Mouse (Mus musculus) neural tube, embryonic 10.5 days (tissue): Measurements from ENCODE around the gene Mfsd6.
A peak's percentile ranks its signal among the peaks of the same experiment; 100 is the strongest.

Experiments used
- DNase-seq: peaks from one replicate; pipeline ENCODE4 v3.0.0-alpha.2; 2017; ENCODE audit warnings: low spot score; ENCODE audit errors: extremely low spot score

The Mfsd6 gene

DNA sequence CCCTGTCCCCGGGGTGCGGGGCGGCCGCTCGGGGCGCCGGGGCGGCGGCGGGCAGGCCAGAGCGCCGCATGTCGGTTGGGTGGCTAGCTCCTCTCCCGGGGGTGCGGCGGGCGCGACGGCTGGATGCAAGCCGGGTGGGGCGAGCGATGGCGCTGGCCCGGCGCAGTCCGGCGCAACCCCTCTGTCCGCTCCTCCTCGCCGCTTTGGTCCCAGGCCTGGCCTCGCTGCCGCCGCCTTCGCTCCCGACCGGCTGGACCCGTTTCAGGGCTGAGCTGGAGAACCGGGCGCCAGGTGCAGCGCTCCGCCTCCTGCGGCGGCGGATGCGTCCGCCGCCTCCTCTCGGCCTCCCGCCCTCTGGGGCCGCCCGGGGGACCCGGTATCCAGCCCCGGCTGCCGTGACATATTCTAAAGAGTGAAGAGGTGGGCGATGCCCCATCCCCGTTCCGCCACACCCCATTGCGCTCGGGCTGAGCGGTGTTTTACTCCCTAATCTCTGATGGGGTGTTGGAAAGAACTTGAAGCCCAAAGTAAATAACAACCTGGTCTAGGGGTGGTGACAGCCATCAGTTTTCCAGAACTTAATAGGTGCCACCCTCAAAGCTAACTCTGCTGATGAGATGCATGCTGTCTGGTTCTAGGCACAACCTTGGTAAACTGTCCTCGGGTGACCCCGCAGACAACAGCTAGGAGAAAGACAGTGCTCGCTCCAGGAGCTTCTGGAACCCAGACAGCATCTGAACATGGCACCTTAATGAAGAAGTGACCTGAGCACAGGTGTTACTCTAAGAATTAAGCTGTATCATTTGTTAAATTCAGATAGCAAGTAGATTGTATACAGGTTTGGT is at the start of gene Mfsd6:
Gene Mfsd6 (minus strand): TSS at position 407 of the 845 bp plus-strand sequence.
- DNase-seq, result peak; percentile 65

DNA sequence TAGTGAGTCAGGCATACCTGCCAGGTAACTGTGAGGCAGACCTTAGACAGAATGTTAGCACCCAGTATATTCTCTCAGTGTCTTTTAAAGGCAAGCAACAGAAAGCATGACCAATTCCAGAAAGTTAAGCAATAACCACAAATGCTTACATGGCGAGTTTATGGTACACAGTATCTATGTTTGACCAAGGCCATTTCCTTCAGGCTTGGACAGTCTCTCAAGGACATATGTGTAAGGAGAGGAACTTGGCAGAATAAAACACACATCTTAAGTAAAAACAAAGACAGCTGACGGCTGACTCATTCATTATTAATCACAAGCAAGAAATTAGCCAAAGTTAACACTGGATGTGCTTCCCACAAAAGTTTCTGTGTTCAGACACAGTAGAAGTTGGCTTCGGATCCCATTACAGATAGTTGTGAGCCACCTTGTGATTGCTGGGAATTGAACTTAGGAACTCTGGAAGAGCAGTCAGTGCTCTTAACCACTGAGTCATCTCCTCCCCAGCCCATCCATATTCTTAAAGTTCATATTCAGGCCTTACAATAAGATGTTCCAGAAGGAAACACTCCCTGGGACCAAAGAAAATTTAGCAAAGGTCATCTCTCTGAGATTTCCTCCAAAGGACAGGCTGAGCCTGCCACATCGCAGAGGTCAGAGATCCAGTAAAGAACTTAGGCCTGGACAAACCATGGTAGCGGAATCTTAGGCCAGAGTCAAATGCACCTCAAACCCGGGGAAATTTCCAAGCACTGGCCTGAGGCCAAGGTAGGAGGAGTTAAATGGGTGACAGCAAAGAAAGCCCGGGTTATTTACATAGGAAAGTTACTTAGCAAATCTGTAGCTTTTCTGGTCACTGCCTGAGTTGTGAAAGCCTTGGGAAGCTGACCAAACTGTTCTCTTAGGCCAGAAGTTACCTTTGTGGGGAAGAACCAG is 38.2 kb upstream of the Mfsd6 start:
- no peak for DNase-seq

DNA sequence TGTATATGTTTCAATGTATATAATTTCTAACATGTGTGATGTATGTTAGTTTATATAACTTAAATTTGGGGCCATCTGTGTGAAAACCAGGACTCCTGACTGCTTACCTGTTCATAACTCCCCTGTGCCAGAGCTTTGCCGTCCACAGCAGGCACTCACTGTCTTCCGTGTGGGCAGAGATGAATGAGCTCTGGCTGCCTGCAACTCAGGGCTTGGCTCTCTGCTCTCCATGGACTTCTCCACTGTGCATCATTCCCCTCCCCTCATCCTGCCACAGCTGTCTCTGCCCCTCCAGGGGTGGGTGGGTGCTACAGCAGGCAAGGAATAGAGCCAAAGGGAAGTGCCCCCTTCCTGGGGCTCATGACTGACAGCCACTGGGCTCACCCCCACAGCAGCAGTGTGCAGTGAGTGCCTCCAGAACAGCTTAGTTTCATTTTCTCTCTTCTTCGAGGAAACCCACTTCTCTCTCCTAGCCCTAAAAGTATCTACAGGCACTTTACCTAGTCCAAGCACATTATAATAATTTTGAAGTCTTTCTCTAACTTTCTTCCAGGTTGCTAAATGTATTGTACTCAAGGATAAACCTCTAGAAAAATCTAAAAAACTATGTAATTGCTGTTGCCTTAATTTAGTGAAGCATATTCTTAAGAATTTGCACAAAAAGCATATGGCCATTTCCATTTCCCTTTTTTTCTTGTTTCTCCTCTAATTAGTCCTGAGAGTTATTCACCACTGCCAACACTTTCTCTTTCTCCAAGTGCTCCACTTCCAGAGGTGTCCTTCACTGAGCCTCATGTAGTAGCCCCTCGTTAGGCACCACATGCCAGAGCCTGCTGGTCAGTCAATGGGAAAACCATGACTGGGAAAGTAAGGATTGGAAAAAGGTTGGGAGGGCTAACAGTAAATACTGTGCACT is 36.9 kb upstream of the Mfsd6 start:
- no peak for DNase-seq

DNA sequence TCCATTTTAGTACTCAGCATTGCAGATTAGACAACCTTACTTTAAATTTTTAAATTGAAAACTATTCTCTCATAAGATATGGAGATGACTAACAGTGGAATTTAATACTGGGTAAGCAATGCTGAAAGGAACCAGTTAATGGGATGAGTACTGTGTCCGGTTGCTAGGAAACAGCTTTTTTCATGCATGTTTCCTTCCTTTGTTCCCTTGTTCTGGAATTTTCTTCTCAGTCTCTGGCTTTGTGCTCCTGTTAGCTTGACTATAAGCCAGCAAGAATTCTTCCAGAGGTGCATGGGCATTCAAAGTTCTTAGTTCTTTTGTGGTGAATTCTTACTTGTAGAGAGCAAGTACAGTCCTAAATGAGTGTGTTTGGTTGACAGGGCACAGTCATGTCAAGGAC is 30.9 kb upstream of the Mfsd6 start:
- no peak for DNase-seq

DNA sequence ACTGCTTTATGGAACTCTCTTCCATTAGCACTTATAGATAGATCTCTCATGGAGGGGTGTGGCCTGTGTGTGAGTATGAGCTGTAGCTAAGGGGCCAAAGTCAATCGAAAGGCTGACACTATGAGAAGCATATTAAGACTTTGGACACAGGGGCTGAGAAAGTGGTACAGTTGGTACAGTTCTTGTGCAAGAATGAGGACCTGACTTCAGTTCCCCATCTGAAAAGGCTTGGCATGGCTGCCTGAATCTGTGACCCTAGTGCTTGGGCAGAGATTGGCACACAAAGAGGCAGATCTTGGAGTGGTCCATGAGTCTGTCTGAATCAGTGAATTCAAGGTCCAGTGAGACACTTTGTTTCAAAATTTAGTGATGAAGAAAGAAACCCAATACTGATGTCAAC is 27.1 kb upstream of the Mfsd6 start:
- DNase-seq, result no peak

DNA sequence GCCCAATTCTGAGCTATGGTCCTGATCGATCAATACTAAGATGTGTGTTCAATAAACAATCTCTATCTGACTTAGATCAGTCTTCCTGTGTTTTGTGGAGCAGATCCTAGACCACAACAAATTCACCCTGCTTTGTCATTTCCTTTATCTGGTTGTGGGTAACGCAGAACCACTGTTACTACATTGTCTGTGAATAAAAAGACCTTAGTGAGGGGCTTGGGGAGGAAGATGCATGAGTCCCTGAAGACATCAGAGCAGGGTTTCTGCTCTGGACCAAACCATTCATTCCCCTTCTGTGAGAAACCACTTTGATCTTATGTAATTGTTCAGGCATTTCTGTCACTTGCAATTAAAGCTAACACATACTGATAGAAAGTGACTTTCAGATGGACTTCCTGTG is 26.6 kb upstream of the Mfsd6 start:
- no peak for DNase-seq

DNA sequence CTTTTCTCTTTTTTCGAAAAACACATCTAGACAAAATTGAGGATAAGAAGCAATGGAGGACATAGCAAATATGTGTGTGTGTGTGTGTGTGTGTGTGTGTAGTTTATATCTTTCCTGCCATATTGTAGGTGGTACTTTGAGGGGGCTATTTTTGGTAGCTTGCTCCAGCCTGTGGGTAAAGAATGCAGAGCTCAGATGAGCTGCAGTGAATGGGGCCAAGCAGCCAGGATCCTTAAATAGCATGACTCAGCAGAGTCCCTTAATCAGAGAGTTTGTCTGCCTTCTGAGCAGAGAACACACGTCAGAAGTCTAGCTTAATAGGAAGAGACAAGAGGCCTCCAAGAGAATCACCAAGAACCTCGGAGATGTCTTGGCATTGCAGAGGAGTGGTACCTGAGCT is 25.4 kb upstream of the Mfsd6 start:
- DNase-seq, result no peak

DNA sequence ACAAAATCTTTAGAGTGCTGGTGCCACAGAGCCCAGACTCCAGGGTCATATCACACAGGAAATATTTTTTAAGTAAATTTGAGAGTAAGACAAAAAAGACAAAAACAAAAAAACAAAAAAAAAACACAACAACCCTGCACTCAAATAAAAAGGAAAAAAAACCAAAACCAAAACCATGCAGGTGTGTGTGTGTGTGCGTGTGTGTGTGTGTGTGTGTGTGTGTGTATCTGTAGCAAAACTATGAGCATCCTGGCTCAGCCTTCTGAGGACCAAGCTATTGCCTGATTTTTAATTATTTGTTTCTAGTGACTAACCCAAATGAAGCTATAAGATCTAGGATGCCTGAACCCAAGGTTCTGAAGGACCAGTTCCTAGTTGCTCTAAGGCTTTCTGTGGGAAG is 24.4 kb upstream of the Mfsd6 start:
- no peak for DNase-seq

DNA sequence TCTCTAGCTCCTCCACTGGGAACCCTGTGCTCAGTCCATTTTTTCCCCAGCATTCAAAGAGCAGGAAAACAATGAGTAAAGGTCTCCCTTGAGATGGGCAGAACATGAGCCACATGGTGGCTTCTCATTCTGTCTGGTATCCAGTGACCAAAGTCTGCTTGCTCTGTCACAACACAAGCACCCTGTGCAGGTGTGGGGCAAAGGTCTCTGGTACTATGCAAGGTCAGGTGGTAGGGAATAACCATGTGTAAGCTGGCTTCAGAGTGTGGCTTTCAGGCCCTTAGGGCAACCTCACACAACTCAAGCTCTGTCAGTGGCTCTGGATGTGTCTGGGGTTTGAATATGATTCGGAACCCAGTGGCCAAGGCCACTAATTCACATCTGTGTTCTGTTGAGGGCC is 22.7 kb upstream of the Mfsd6 start:
- DNase-seq, result no peak

DNA sequence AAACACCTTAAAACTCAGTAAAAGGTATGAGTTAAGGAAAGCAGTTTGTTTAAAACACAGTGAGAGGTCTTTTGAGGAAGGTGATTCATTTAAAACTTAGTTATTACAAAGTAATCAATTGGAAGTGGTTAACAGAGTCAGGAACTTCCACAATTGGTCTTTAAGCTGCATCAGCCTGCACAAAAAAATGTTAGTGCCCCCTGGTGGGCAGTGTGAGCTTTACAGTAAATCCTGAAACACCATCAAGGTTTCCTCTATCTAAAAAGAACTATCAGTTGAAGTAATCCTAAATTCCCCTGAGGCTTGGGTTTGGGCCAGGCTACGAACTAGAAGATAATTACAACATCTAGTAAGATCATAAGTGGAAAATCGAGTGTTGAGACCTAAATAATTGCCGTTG is 21.0 kb upstream of the Mfsd6 start:
- DNase-seq, result peak; percentile 51

DNA sequence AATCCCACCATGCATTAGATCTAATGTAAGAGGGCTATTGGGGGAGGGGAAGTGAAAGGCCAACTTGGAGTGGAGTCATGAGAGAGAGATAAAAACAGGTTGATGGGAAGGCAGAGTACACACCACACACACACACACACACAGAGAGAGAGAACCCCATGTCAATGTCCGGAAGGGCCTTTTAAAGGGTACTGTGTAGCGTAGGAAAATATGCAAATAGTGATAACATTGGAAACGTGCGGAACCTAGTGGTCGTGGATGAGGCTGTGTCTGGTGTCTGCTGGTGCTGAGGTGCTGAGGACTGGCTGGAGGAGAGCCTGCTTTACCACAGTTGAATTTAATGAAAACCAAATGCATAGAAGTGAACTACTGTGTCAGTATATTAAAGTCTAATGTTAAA is 15.3 kb upstream of the Mfsd6 start:
- no peak for DNase-seq

DNA sequence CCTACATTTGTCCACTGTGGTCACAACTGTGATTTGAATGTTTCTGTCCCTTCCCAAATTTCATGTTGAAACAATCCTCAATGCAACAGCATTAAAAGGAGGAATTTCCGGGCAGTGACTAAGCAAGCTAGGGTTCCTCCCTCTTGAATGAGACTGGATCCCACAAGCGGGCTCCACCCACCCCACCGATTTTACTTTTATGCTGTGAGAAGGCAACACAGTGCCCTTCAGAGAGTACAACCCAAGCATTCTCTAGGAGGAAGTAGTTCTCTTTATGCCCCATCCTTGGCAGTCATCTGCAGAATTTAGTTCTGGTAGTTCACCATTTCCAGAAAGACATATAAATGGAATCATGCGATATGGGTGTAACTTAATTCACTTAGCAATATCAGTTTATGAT is 6.9 kb upstream of the Mfsd6 start:
- DNase-seq, result no peak

DNA sequence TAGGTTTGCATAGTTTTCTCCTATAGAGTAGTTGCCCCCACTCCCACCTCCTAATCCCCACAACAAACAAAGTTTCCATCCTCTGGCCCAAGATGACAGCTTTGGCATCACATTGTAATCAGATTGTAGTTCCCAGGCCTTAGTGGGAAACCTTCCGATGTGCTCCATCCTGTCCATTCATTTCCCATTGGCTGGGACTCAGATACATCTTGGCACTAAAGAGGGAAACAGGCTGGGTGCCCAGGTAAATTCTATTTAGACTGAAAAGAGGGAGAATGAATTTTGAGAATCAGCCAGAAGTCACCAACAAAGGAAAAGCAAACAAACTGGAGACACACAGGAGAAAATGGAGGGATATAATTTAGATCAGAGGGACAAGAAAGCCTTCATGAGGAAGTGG is 3.0 kb upstream of the Mfsd6 start:
- no peak for DNase-seq

DNA sequence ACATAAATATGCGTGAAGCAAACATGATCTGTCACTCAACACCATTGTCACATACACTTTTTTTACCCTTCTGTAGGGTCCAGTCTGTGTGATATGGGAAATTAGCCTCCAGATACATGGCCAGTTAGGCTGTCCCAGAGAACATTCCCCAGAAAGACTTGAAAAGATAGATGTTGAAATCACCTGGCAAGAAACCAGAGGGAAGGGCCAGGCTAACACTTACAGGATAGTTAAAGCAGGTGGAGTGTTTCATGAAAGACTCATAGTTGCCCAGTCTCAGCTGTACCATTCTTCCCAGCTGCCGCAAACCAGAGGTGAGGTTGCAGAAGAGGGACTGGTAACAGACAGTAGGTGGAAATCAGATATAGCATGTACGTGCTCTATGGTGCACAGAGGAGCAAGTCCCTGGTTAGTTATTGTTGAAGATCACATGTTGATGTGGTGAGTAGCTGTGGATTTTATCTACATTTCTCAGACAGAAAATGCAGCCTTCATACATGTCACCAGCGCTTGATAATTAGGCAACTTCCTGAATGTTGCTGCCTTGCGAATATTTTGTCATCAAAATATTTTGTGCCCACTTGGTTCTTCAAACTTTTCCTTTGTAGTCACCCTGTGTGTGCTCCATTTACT is 1.7 kb upstream of the Mfsd6 start:
- DNase-seq, result no peak

DNA sequence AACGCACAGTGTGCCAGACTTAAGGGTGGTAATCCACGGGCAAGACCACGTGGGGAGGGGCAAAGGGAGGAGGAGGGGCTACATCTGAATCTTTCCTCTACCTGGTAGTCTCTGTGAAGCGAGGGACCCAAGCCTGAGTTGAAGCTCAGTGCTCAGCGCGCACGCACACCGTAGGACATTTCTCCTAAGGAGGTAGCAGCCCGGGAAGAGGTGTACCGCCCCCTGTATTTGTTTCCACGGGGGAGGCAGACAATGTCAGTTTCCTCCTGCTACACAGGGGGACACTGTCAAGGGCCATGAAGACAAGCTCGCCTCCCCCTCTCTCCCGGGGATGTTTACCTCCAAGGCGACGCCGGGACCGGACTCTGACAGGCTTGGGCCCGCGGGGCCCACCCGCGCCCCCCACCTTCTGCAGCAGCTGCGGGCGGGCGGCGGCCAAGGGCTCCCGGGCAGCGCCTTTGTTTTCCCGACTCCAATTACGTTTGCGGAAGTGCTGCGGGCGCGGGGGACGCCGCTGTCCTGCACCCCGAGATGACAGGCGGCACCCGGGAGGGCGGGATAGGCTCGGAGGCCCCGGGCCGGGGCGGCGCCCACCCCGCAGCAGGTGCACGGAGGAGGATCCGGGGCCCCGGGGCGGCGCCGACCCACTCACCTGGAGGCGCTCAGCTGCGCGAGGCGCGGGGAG is 749 bp downstream of the Mfsd6 start:
- DNase-seq, result peak; percentile 61

DNA sequence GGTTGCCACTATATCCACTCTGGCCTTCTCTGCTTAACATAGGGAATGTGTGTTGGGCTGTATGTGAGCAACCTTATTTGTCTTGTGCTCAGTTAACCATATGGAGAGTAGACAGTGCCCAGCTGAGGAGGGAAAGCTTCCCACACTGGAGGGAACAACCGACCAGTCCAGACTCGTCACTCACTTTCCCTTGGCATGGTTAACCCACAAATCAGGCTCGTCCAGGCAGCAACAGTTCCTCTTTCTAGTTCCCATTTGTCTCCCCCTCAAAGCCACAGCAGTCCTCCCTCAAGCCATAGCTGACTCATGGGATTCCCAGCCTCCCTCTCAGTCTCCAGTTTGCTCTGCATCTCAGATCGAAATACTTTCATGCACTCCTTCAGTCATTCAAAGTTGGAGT is 4.7 kb downstream of the Mfsd6 start:
- DNase-seq, result no peak

DNA sequence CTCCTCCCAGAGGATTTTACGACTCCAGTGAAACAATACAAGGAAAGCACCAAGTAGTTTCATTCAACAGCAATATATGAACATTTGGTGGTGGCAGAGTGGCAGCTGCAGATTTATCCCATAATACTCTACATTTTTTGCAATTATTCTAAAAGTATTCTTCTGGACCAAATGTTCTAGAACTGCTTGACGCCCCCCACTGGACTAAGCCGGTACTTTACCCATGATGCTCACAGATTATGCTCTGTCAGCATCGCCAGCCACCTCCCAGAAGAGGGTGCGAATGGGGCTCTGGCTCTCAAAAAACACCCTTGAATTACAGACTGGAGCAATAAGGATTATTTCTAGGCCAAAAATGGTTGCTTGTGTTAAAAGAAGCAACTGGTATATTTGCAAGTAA is 8.2 kb downstream of the Mfsd6 start:
- no peak for DNase-seq

DNA sequence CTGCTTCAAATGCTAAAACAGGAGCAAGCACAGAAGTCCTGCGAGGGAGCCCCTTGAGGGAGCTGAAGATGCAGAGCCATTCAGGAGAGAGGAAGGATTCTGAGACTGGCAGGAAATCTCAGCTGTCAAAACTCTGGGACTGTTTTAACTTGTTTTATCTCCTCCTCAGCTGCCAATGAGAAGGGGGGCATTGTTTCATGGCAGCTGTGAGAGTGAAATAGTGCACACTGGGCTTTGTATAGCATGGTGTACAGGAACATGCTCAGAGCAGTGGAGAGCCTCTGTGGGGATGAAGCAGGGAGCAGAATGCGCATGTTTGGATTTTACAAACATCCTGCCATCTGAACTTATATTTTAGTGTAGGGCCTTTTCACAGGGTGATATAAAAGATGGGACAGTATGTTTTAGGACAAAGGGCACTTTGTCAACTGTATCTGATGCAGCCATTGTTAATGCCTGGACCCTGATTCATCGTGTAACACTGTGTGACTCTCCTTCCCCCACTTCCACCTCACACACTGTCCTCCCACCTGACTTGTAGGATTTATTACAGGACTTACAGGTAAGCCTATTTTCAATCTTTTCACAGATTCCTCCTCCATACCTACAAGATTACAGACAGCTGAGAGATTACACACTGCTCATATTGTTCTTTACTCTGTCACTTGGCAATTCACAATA is 9.1 kb downstream of the Mfsd6 start:
- DNase-seq, result no peak

DNA sequence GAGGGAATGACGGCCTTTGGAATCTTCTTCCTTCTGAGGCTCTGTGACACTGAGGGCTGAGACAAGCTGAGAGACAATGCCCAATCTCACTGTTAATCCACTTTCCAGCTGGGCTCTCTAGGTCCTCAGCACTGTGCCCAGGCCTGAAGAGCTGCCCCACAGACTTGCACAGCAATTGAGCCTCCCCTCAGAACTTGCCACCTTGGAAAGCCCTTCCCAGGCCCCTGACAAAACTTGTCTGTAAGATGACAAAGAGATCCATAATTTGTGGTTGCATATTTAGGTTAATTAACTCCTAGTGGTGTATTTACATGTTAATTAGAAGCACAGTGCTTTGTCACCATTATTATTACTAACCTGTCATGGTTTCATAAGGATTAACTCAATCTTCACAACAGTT is 12.8 kb downstream of the Mfsd6 start:
- DNase-seq, result no peak

DNA sequence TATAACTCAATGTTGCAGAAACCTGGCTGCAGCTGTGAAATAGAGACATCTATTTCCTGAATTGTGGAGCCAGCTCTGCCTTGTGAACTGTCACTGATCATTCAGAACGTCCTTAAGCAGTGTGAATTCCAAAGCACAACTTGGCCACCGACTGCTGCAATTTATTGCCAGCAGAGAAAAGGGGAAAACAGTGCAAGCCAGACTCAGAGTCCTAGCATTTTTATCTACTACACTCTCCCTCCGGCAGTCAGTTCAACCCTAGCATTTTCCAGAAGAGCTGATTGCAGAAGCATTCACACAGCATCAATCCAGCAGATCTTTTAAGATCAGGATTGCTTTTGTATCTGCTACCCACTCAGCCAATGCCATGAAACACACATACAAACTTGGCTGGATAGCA is 13.2 kb downstream of the Mfsd6 start:
- DNase-seq, result no peak
